Mouse (Mus musculus) hindbrain, embryonic 15.5 days (tissue): ENCODE results near the gene Vcan. TPM values are rescaled to one million over a fixed set of nuclear protein-coding genes. Genes with fewer than 3 reads are reported as not detected.
"Not testable (repeated sequence)": the region's sequence is repeated elsewhere in the genome, so short reads cannot be mapped to it uniquely, and the experiment has no call there.

ENCODE experiments used
- ATAC-seq: fragments of 200-750 bp; cut with Nextera tagmentation; 2 replicates; pipeline ENCODE4 v1.8.0; 2017; ENCODE audit warnings: low read depth, moderate number of reproducible peaks, moderate TSS enrichment; ENCODE audit not compliant: low FRiP score
- H3K27ac ChIP-seq: fragments of 300-500 bp; sonication (generic); replicated peaks from 2 replicates; pipeline ENCODE4 v1.5.1; 2015; ENCODE audit warnings: mild to moderate bottlenecking, inconsistent platforms
- H3K27me3 ChIP-seq: fragments of 300-500 bp; sonication (generic); 2 replicates; pipeline ENCODE4 v1.6.1; 2015; ENCODE audit warnings: control low read depth, inconsistent platforms
- H3K36me3 ChIP-seq: fragments of 300-500 bp; sonication (generic); 2 replicates; pipeline ENCODE4 v1.6.1; 2015; ENCODE audit warnings: control low read depth, inconsistent platforms
- H3K4me1 ChIP-seq: fragments of 300-500 bp; sonication (generic); replicated peaks from 2 replicates; pipeline ENCODE4 v1.6.1; 2015; ENCODE audit warnings: control low read depth, inconsistent platforms
- H3K4me2 ChIP-seq: fragments of 300-500 bp; sonication (generic); 2 replicates; pipeline ENCODE4 v1.6.1; 2015; ENCODE audit warnings: moderate library complexity, mild to moderate bottlenecking, inconsistent platforms
- H3K4me3 ChIP-seq: fragments of 300-500 bp; sonication (generic); 2 replicates; pipeline ENCODE4 v1.5.1; 2015; ENCODE audit warnings: mild to moderate bottlenecking, inconsistent platforms
- H3K9ac ChIP-seq: fragments of 300-500 bp; sonication (generic); 2 replicates; pipeline ENCODE4 v1.6.1; 2015; ENCODE audit warnings: inconsistent platforms
- H3K9me3 ChIP-seq: fragments of 300-500 bp; sonication (generic); 2 replicates; pipeline ENCODE4 v1.6.1; 2016; ENCODE audit warnings: control low read depth, inconsistent platforms
- WGBS: fragments of 180-500 bp; shearing (Covaris S2); methylation state at CpG from one replicate; pipeline ENCODE4 v1.1.7; 2015; 5-methylcytosine and 5-hydroxymethylcytosine counted together
- polyA plus RNA-seq: library from polyadenylated mRNA; unstranded; fragments of >200 nt; fragmentation: Nextera tagmentation; extraction: Ambion mirVana; gene quantifications from 2 replicates; pipeline ENCODE4 v1.2.1, GENCODE M21; 2015

The Vcan gene
- polyA plus RNA-seq = 29.3 and 36.2 TPM in 2 replicates

DNA sequence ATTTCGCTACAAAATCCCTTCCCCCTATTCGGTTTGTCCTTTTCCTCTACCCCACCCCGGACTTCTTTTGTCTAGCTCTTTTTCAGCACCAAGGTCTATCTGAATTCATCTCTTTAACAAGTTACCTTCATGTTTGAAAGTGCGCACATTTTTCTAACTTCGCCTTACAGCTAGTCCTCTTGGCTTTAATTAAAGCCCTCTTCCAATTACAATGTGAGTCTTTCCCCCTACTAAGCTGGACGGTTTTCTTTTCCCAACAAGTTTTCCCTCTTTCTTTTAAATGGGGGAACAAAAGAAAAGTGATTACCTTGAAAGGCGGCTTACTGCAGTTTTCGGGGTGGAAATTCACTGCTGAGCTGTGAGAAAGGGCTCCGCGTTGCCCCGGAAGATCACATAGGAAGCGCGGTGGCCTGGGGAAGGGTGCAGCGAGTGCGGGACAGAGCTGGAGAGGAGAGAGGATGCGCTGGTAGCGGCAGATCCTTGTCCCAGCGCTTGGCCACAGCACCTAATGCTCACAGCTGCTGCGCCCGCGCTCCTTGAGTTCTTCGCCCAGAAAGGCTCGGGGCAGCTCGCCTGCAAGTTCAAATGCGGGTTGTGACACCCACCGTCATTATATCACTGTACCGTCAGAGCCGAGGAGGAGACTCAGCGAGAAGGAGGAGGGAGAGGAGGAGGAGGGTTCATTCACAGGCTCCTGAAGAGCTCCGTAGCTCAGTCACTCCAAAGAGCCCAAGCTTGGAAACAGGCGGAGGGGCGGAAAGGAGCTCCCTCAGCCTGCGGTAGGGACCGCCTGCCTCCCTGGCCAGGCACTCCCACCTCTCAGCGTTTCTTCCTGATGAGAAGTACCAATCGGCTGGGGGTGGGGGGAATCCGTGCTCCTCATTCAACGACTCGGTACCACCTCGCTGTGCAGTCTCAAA is at the start of gene Vcan:
Gene Vcan (minus strand): TSS at position 744 of the 920 bp plus-strand sequence.
- H3K27me3 ChIP-seq = no peaks in the 10 kb centered on the region
- peak within 1 kb of the TSS; percentile 85 for H3K27ac ChIP-seq
- under 1% methylated on average over 40 of the region's 40 CpGs for WGBS
- peak; percentile 72 for ATAC-seq
- H3K4me2 ChIP-seq = peak within 1 kb of the TSS; percentile 87
- H3K9ac ChIP-seq = peak within 1 kb of the TSS; percentile 70
- H3K4me1 ChIP-seq = peaks cover 24% of the 10 kb centered on the region
- no peaks in the 10 kb centered on the region for H3K36me3 ChIP-seq
- H3K4me3 ChIP-seq = peak within 1 kb of the TSS; percentile 66
- H3K9me3 ChIP-seq = no peaks in the 10 kb centered on the region

DNA sequence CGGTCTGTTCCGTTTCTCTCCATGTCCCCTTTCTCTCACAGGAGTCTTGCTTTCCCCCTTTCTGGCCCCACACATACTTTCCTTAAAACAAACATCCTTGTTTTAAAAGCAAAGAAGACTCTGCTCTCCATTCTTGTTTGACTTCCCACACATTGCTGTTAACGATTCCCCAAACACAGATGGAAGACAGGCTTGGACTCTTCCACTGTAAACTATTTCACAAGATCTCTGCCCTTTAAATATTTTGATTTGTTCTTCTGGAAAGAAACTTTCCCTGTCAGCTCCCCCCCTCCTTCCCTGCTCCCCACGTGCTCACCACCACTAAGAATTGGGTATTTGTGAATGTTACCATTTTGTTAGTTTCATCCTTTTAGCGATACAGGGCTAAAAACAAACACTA is 49.2 kb upstream of the Vcan start:
- Histone ChIP-seq H3K4me1 (no peaks in the 10 kb centered on the region), H3K4me2 (no peak overlapping the region), H3K4me3 (no peak overlapping the region), H3K27me3 (no peaks in the 10 kb centered on the region), H3K36me3 (no peaks in the 10 kb centered on the region), H3K27ac (no peak overlapping the region), H3K9me3 (no peaks in the 10 kb centered on the region), H3K9ac (no peak overlapping the region)
- no peak for ATAC-seq
- 60% methylated on average over 5 of the region's 5 CpGs for WGBS

DNA sequence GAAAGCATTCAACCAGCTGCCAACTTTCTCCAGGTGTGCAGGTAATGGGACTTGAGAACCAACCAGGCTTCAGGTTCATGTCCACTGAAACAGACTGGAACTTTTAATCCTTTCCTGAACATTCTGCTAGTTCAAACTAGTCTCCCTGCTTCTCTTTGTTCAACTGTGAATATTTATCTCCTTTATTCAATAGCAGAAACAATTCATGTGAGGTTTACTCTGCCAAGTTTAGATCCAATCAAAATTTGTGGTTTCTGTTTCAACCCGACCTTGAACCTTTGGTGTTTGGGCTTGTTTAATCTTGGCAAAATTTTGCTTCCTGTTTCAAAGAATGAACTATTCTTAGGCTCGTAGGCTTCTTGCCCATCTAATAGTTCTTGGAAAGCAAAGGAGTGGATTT is 40.6 kb upstream of the Vcan start:
- Histone ChIP-seq H3K36me3 (no peaks in the 10 kb centered on the region), H3K27ac (no peak overlapping the region), H3K4me2 (no peak overlapping the region), H3K4me1 (no peaks in the 10 kb centered on the region), H3K9me3 (no peaks in the 10 kb centered on the region), H3K9ac (no peak overlapping the region), H3K27me3 (no peaks in the 10 kb centered on the region), H3K4me3 (no peak overlapping the region)
- 79% methylated on average over 2 of the region's 2 CpGs for WGBS
- ATAC-seq = no peak

DNA sequence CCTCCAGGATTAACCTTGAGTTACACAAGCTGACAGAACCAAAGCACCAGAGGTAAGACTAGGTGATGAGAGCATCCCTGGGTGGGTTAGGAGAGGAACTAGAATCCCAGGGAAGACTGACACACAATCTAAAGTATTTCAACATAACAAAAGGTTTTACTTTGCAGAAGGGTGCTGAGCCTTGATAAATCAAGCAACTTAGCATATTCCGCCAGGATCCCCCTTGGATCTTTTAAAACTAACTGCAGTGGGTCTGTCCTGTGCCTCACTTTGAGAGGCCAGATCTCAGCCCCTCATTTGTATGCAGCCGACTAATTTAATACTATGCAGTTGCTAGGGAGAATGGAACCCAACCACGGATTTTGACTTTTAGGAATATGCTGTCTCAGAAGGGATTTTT is 38.0 kb upstream of the Vcan start:
- Histone ChIP-seq H3K9me3 (no peaks in the 10 kb centered on the region), H3K4me3 (no peak overlapping the region), H3K36me3 (no peaks in the 10 kb centered on the region), H3K27ac (no peak overlapping the region), H3K9ac (no peak overlapping the region), H3K4me2 (no peak overlapping the region), H3K4me1 (no peaks in the 10 kb centered on the region), H3K27me3 (no peaks in the 10 kb centered on the region)
- 37% methylated on average over 3 of the region's 3 CpGs for WGBS
- no peak for ATAC-seq

DNA sequence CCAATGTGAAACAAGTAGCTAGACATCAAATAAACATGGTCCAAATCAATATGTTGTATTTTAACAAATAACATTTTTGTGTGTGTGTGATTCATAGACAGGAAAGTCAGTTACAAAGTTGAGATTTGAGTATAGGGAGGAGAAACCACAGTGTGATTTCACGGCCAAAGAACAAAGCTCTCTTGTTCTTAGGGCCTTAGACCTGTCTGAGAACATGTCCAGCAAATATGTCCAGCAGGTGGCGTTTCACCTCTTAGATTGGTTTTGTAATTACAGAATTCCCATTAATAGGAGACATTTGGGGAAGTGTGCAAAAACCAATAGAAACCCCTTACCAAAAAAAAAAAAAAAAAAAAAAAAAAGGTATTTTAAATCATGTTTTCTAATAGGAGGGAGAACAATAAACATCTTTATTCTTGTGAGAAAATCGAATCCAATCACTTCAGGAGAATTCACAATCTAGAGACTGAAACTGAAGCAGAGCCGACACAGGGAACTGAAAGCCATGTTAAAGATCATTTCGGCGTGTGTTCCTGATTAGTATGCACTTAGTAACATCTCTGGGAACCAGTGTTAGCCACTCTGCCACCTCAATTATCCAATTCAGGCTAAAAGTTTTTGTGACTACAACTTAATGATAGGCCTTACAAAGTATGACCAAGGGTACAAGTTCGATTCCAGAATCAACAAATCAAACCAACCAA is 37.1 kb upstream of the Vcan start:
- Histone ChIP-seq H3K4me2 (no peak overlapping the region), H3K4me1 (no peaks in the 10 kb centered on the region), H3K4me3 (no peak overlapping the region), H3K36me3 (no peaks in the 10 kb centered on the region), H3K27ac (no peak overlapping the region), H3K9ac (no peak overlapping the region), H3K27me3 (no peaks in the 10 kb centered on the region), H3K9me3 (no peaks in the 10 kb centered on the region)
- ATAC-seq = no peak
- 63% methylated on average over 7 of the region's 7 CpGs for WGBS

DNA sequence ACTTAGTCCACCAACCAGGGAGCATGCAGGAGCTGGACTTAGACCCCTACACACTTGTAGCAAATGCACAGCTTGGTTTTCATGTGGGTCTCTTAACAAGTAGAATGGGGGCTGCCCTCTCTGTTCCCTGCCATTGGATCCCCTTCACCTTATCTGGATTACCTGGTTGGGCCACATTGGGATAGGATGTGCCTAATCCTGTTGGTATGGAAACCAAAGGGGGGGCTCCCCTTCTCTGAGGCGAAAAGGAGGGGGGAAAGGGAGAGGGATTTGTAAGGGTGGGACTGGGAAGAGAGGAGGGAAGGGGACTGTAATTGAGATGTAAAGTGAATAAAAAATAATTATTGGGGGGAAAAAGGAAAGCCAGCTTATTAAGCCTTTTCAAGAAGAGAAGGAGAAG is 35.5 kb upstream of the Vcan start:
- Histone ChIP-seq H3K27ac (no peak overlapping the region), H3K9ac (no peak overlapping the region), H3K4me1 (no peaks in the 10 kb centered on the region), H3K4me2 (no peak overlapping the region), H3K27me3 (no peaks in the 10 kb centered on the region), H3K4me3 (no peak overlapping the region), H3K9me3 (no peaks in the 10 kb centered on the region), H3K36me3 (no peaks in the 10 kb centered on the region)
- no peak for ATAC-seq
- 77% methylated on average over 1 of the region's 1 CpGs for WGBS

DNA sequence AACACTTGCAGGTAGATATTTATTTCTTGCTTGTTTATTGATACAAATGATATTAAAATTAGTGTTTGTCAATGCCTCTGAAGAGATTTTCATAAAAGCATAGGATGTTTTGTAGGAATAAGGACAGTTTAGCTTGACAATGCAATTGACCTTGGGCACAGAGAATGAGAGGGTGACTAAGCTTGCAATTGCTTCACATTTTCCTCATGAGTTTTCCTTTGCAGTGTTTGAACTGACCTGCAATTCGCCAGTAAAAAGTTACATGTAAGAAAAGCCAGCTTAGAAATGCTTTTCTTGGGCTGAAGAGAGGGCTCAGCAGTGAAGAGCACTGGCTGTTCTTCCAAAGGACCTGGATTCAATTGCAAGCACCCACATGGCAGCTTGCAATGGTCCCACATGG is 34.8 kb upstream of the Vcan start:
- H3K36me3 ChIP-seq = no peaks in the 10 kb centered on the region
- no peak overlapping the region for H3K9ac ChIP-seq
- no peaks in the 10 kb centered on the region for H3K4me1 ChIP-seq
- no peak overlapping the region for H3K4me2 ChIP-seq
- H3K27me3 ChIP-seq = no peaks in the 10 kb centered on the region
- WGBS = 95% methylated on average over 1 of the region's 1 CpGs
- H3K9me3 ChIP-seq = no peaks in the 10 kb centered on the region
- no peak for ATAC-seq
- H3K4me3 ChIP-seq = no peak overlapping the region
- no peak overlapping the region for H3K27ac ChIP-seq

DNA sequence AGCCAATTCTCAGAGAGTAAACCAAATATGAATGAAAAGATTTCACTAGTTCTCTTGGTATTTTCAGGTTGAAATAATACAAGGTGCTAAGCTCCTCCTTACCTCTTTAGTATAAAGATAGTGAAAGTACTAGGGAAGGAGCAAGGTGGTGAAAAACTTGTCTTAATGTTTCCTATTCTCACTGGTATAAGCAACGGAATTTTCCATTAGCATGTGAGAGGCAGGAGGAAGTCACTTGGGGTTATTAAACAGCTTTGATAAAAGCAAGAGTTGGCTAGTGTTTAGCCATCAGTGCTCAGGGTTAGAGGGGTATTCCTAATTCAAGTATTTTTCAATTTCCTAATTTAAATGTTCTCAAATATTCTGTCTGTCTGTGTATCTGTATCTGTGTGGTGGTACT is 24.2 kb upstream of the Vcan start:
- Histone ChIP-seq H3K4me1 (no peaks in the 10 kb centered on the region), H3K9ac (no peak overlapping the region), H3K27ac (no peak overlapping the region), H3K27me3 (no peaks in the 10 kb centered on the region), H3K9me3 (no peaks in the 10 kb centered on the region), H3K36me3 (no peaks in the 10 kb centered on the region), H3K4me3 (no peak overlapping the region), H3K4me2 (no peak overlapping the region)
- no peak for ATAC-seq
- WGBS = 78% methylated on average over 1 of the region's 1 CpGs

DNA sequence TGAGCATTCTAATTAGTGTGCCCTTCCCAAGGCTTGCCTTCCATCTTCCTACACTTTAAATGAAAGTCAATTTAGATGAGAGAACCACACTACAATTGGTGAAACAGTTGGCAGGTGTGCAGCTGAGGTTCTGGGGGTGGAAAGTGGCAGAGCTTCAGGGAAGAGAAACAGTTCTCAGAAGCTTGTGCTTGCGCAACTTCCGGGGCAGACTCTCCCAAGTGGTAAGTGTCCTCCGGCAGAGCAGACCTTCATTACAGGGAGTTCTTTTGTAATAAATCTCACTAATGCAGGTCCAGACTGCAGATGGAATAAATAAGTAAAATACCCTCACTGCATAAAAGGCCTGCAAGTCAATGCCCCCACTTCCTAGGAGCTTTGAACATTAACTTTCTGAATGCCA is 23.7 kb upstream of the Vcan start:
- no peak overlapping the region for H3K9ac ChIP-seq
- no peaks in the 10 kb centered on the region for H3K9me3 ChIP-seq
- no peak overlapping the region for H3K4me2 ChIP-seq
- H3K27me3 ChIP-seq = no peaks in the 10 kb centered on the region
- 91% methylated on average over 3 of the region's 3 CpGs for WGBS
- no peak for ATAC-seq
- no peak overlapping the region for H3K4me3 ChIP-seq
- H3K4me1 ChIP-seq = no peaks in the 10 kb centered on the region
- no peaks in the 10 kb centered on the region for H3K36me3 ChIP-seq
- no peak overlapping the region for H3K27ac ChIP-seq

DNA sequence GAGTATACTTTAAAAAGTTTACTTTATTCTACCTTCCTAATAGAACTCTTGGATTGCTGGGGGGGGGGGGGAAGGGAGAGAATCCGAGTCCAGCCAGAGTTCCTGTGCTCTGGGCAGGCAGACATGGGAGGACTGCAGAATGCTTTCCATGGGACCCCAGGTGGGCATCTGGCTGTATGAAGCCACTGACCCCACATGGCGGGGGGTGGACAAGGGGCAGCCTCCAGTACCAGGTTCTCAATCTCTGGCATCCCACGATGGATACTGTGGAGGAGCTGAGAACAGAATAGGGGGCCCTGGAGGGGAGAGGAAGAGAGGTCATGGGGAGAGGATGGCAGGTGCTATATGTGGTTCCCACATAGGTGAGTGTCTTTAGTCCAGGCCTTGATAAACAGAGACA is 20.0 kb upstream of the Vcan start:
- Histone ChIP-seq H3K27me3 (no peaks in the 10 kb centered on the region), H3K36me3 (no peaks in the 10 kb centered on the region), H3K4me1 (no peaks in the 10 kb centered on the region), H3K4me3 (no peak overlapping the region), H3K4me2 (no peak overlapping the region), H3K27ac (no peak overlapping the region), H3K9ac (no peak overlapping the region), H3K9me3 (no peaks in the 10 kb centered on the region)
- ATAC-seq = no peak
- WGBS = 73% methylated on average over 3 of the region's 3 CpGs

DNA sequence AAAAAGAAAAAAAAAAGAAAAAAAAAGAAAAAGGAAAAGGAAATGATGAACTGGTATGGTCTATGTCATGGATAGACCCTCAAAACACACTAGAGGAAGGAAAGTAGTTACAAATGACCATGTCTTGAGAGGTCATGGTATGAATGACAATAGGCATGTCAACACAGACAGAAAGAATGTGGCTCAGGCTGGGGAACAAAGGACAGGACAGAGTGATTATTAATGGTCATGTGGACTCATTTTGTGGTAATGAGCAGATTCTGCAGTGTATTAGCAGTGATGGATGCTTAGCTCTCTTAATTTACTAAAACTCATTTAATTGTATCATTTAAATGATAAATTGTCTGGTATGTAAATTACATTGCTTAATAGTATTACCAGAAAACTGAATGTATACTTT is 14.0 kb upstream of the Vcan start:
- H3K27me3 ChIP-seq = no peaks in the 10 kb centered on the region
- H3K27ac ChIP-seq = no peak overlapping the region
- H3K4me2 ChIP-seq = no peak overlapping the region
- no peak for ATAC-seq
- H3K9me3 ChIP-seq = no peaks in the 10 kb centered on the region
- H3K4me3 ChIP-seq = no peak overlapping the region
- no peak overlapping the region for H3K9ac ChIP-seq
- H3K4me1 ChIP-seq = no peaks in the 10 kb centered on the region
- no peaks in the 10 kb centered on the region for H3K36me3 ChIP-seq

DNA sequence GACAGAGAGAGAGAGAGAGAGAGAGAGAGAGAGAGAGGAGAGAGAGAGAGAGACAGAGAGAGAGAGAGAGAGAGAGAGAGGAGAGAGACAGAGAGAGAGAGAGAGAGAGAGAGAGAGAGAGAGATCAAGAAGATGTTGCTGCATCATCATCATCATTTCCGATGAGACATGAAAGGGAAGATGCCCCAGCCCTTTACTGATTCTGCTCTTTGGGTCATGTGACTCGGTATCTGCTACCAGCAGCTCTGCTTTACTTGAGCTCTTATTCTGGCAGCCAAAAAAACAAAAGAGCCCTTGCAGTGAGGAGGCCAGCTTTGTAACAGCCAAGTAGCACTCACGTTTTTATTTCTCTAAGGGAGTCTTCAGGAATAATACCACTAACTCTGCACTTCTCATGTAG is 8.3 kb upstream of the Vcan start:
- not testable (repeated sequence) for H3K27ac ChIP-seq, H3K9ac ChIP-seq, H3K36me3 ChIP-seq, H3K4me2 ChIP-seq, H3K9me3 ChIP-seq, H3K4me1 ChIP-seq, H3K27me3 ChIP-seq, H3K4me3 ChIP-seq, ATAC-seq
- WGBS = 22% methylated on average over 3 of the region's 3 CpGs
